8 mouse cellular contexts compared by ENCODE assay signal in the genomic region with DNA sequence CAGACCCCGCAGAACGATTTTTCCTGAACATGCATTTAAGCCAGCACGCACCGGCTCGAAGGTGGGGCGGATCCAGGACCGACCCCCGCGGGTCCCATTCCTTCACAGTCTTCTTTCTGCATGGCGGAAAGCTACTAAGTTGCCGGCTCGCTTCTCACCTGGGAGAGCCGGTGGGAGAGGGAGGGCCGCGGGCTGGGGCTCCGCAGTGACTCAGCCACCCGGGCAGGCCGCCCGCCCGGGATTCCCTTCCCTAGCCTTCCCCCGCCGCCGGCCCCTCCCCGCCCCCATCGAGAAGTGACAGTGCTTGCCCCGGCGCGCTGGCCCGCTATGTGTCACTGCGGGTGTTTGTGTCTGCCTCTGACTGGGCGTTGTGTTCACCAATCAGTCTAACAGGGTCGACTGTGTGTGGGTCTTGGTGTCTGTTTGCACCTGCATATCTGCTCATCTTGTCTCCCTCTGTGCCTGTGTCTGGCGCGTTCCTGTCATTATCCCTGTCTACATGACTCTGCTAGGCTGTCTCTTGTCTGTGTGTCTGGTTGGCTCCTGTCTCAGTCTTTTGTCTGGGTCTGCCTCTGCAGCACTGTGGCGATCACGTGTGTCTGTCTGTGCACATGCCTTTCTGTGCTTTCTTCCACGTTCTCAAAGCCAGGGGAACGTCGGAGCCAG. TPM values are rescaled to one million over a fixed set of nuclear protein-coding genes. Genes with fewer than 3 reads are reported as not detected.
A peak's percentile ranks its signal among the peaks of the same experiment; 100 is the strongest.
DNase-seq lines count a peak whose midpoint lies in the region; ATAC-seq and TF ChIP-seq lines count a peak whose summit lies in the region.

No protein-coding gene starts in this region.

- peaks cover 5% of the 10 kb centered on the region; the same call in 1 of the 2 replicates for H3K4me1 ChIP-seq in spleen, adult 2 months (ENCODE audit: control insufficient read depth, insufficient read depth, insufficient read length)
- peaks cover 94% of the 10 kb centered on the region for H3K4me1 ChIP-seq in liver, embryonic 15.5 days (replicated peaks)
- peaks cover 61% of the 10 kb centered on the region for H3K4me1 ChIP-seq in neural tube, embryonic 12.5 days

- peak overlapping the region; percentile 83 for H3K9ac ChIP-seq in liver, embryonic 15.5 days
- peak overlapping the region; percentile 91 for H3K9ac ChIP-seq in neural tube, embryonic 12.5 days

- ATAC-seq in liver, embryonic 15.5 days (ENCODE audit: insufficient read depth): peak; percentile 9; the same call in 1 of the 2 replicates
- 0 out of 2 replicates have a peak, but pooled peaks have one; percentile 1 for ATAC-seq in neural tube, embryonic 12.5 days (ENCODE audit: low FRiP score, low read depth)

- peaks cover 7% of the 10 kb centered on the region for H3K36me3 ChIP-seq in spleen, adult 2 months (ENCODE audit: control insufficient read depth, insufficient read depth, low read length)
- H3K36me3 ChIP-seq in liver, embryonic 15.5 days (replicated peaks): peaks cover 15% of the 10 kb centered on the region
- H3K36me3 ChIP-seq in neural tube, embryonic 12.5 days: peaks cover 23% of the 10 kb centered on the region

- TF ChIP-seq POLR2A in spleen, adult 2 months (IDR thresholded peaks at IDR 0.05; ENCODE audit: low read depth, low read length): no peak

- no peaks in the 10 kb centered on the region for H3K27me3 ChIP-seq in spleen, adult 2 months (ENCODE audit: control insufficient read depth, insufficient read depth, low read length)
- H3K27me3 ChIP-seq in liver, embryonic 15.5 days: peaks cover 13% of the 10 kb centered on the region
- no peaks in the 10 kb centered on the region for H3K27me3 ChIP-seq in neural tube, embryonic 12.5 days (replicated peaks)

- DNase-seq in spleen, adult 2 months (ENCODE audit: low read depth in 1 of 2, low spot score in 2 of 2): peak in 1 of 2 experiments; percentile 44
- DNase-seq in spleen, postnatal 14 days (ENCODE audit: low spot score in 2 of 2): no peak
- peak; percentile 64 to 73 for DNase-seq in cerebellum, postnatal 14 days
- peak; percentile 67 to 82 for DNase-seq in gastrocnemius, postnatal 4 days (ENCODE audit: low spot score in 2 of 2)
- DNase-seq in kidney, adult 11 months: peak; percentile 57
- DNase-seq in urinary bladder, adult 2 months (ENCODE audit: low spot score): peak; percentile 70

- TF ChIP-seq CTCF in spleen, adult 2 months (IDR thresholded peaks at IDR 0.05; ENCODE audit: extremely low read depth, insufficient read depth, insufficient read length, insufficient replicate concordance): no peak

- peak overlapping the region; percentile 91 for H3K4me3 ChIP-seq in spleen, adult 2 months (ENCODE audit: extremely low read depth, insufficient read depth, insufficient read length)
- H3K4me3 ChIP-seq in liver, embryonic 15.5 days (replicated peaks): peak overlapping the region; percentile 69
- H3K4me3 ChIP-seq in neural tube, embryonic 12.5 days: peak overlapping the region; percentile 80

- no peaks in the 10 kb centered on the region for H3K9me3 ChIP-seq in liver, embryonic 15.5 days (replicated peaks)
- no peaks in the 10 kb centered on the region for H3K9me3 ChIP-seq in neural tube, embryonic 12.5 days

- H3K4me2 ChIP-seq in liver, embryonic 15.5 days: peak overlapping the region; percentile 100
- peak overlapping the region; percentile 98 for H3K4me2 ChIP-seq in neural tube, embryonic 12.5 days (replicated peaks)

- H3K27ac ChIP-seq in spleen, adult 2 months (ENCODE audit: insufficient read depth, low read length): peak overlapping the region; percentile 100
- peak overlapping the region; percentile 92 for H3K27ac ChIP-seq in liver, embryonic 15.5 days (replicated peaks)
- H3K27ac ChIP-seq in neural tube, embryonic 12.5 days: peak overlapping the region; percentile 88

- 3% methylated on average over 39 of the region's 39 CpGs for WGBS in spleen, adult 2 months
- under 1% methylated on average over 39 of the region's 39 CpGs for whole genome bisulfite sequencing in liver, embryonic 15.5 days (ENCODE audit: insufficient replicate concordance)
- 1% methylated on average over 39 of the region's 39 CpGs for WGBS in neural tube, embryonic 12.5 days

RNA-seq across cellular contexts. Expression of gene Kdm6b, which starts 1.8 kb away (rescaled TPM):
- 15.8 and 17.0 TPM in 2 replicates for polyA plus RNA-seq in spleen, adult 2 months (2012; rRNA removed)
- 10 to 100 TPM; 51.2 to 59.4 TPM for total RNA-seq in gastrocnemius, postnatal 4 days (2021)
- polyA plus RNA-seq in liver, embryonic 15.5 days (2015; fragmentation: Nextera tagmentation; extraction: Ambion mirVana): 4.0 TPM in 2 replicates
- polyA plus RNA-seq in neural tube, embryonic 12.5 days (2016; fragmentation: Nextera tagmentation; extraction: Ambion mirVana): 48.6 and 52.4 TPM in 2 replicates
- 3.3 and 10.7 TPM in 2 replicates for polyA plus RNA-seq in urinary bladder, adult 2 months (2012; rRNA removed)

RNA-seq across cellular contexts. Expression of gene Tmem88, which starts 13.6 kb away (rescaled TPM):
- 14.3 and 20.5 TPM in 2 replicates for polyA plus RNA-seq in spleen, adult 2 months (2012; rRNA removed)
- 10 to 100 TPM; 16.9 to 17.4 TPM for total RNA-seq in gastrocnemius, postnatal 4 days (2021)
- polyA plus RNA-seq in liver, embryonic 15.5 days (2015; fragmentation: Nextera tagmentation; extraction: Ambion mirVana): 6.6 and 7.1 TPM in 2 replicates
- 13.7 TPM in 2 replicates for polyA plus RNA-seq in neural tube, embryonic 12.5 days (2016; fragmentation: Nextera tagmentation; extraction: Ambion mirVana)
- polyA plus RNA-seq in urinary bladder, adult 2 months (2012; rRNA removed): 11.5 and 11.6 TPM in 2 replicates

RNA-seq across cellular contexts. Expression of gene Cyb5d1, which starts 16.2 kb away (rescaled TPM):
- polyA plus RNA-seq in spleen, adult 2 months (2012; rRNA removed): 9.5 and 11.1 TPM in 2 replicates
- 10 to 100 TPM; 21.1 to 26.4 TPM for total RNA-seq in gastrocnemius, postnatal 4 days (2021)
- polyA plus RNA-seq in liver, embryonic 15.5 days (2015; fragmentation: Nextera tagmentation; extraction: Ambion mirVana): 9.6 and 11.0 TPM in 2 replicates
- polyA plus RNA-seq in neural tube, embryonic 12.5 days (2016; fragmentation: Nextera tagmentation; extraction: Ambion mirVana): 48.5 and 49.9 TPM in 2 replicates
- polyA plus RNA-seq in urinary bladder, adult 2 months (2012; rRNA removed): 43.0 and 48.0 TPM in 2 replicates

RNA-seq across cellular contexts. Expression of gene Naa38, which starts 16.4 kb away (rescaled TPM):
- polyA plus RNA-seq in spleen, adult 2 months (2012; rRNA removed): 82.3 and 105 TPM in 2 replicates
- 10 to 100 TPM; 63.8 to 76.3 TPM for total RNA-seq in gastrocnemius, postnatal 4 days (2021)
- 77.2 and 88.0 TPM in 2 replicates for polyA plus RNA-seq in liver, embryonic 15.5 days (2015; fragmentation: Nextera tagmentation; extraction: Ambion mirVana)
- polyA plus RNA-seq in neural tube, embryonic 12.5 days (2016; fragmentation: Nextera tagmentation; extraction: Ambion mirVana): 105 and 111 TPM in 2 replicates
- polyA plus RNA-seq in urinary bladder, adult 2 months (2012; rRNA removed): 143 and 188 TPM in 2 replicates

RNA-seq across cellular contexts. Expression of gene Chd3, which starts 42.5 kb away (rescaled TPM):
- polyA plus RNA-seq in spleen, adult 2 months (2012; rRNA removed): 146 and 160 TPM in 2 replicates
- 10 to 100 TPM; 73.0 to 80.8 TPM for total RNA-seq in gastrocnemius, postnatal 4 days (2021)
- 3.4 and 5.8 TPM in 2 replicates for polyA plus RNA-seq in liver, embryonic 15.5 days (2015; fragmentation: Nextera tagmentation; extraction: Ambion mirVana)
- polyA plus RNA-seq in neural tube, embryonic 12.5 days (2016; fragmentation: Nextera tagmentation; extraction: Ambion mirVana): 87.1 and 93.0 TPM in 2 replicates
- polyA plus RNA-seq in urinary bladder, adult 2 months (2012; rRNA removed): 85.5 and 132 TPM in 2 replicates

Comparison
In these comparisons a context has a peak if more than half of its experiments do, and no peak if none do; other contexts are left out.
1. DNase-seq: peak in cerebellum, postnatal 14 days (2 of 2), gastrocnemius, postnatal 4 days (2 of 2), kidney, adult 11 months (single experiment) and urinary bladder, adult 2 months (single experiment); none in spleen, postnatal 14 days (0 of 2).
2. Peak in every context shown above with its lines, with median percentiles within 50 percentile points of each other: H3K27ac ChIP-seq and H3K4me3 ChIP-seq.